Mouse (Mus musculus): ENCODE measurements around the gene Itgb2.

Itgb2 gene

GRCm38 (mm10) chr10:77587091-77587775 is 57.2 kb downstream of the Itgb2 start:
- no peak for DNase-seq (ENCODE audit: low read depth, low spot score)

GRCm38 (mm10) chr10:77588036-77588435 is 58.0 kb downstream of the Itgb2 start:
- no peak for DNase-seq (ENCODE audit: low read depth, low spot score)

GRCm38 (mm10) chr10:77589117-77589516 is 59.1 kb downstream of the Itgb2 start:
- DNase-seq (ENCODE audit: low read depth, low spot score): peak; percentile 52

- no peak for DNase-seq (ENCODE audit: low read depth, low spot score)
These were observed 59.7 kb downstream of the Itgb2 start for GRCm38 (mm10) chr10:77589749-77590148.

GRCm38 (mm10) chr10:77590812-77591211 is 60.8 kb downstream of the Itgb2 start:
- DNase-seq (ENCODE audit: low read depth, low spot score): peak; percentile 95

GRCm38 (mm10) chr10:77591546-77591945 is 61.5 kb downstream of the Itgb2 start:
- no peak for DNase-seq (ENCODE audit: low read depth, low spot score)

GRCm38 (mm10) chr10:77596060-77596459 is 66.0 kb downstream of the Itgb2 start:
- DNase-seq (ENCODE audit: low read depth, low spot score): no peak

GRCm38 (mm10) chr10:77603021-77603420 is 73.0 kb downstream of the Itgb2 start:
- peak; percentile 85 for DNase-seq (ENCODE audit: low read depth, low spot score)

- DNase-seq (ENCODE audit: low read depth, low spot score): peak; percentile 84
These were observed 74.1 kb downstream of the Itgb2 start for GRCm38 (mm10) chr10:77604111-77604510.

GRCm38 (mm10) chr10:77604958-77605357 is 74.9 kb downstream of the Itgb2 start:
- DNase-seq (ENCODE audit: low read depth, low spot score): no peak

GRCm38 (mm10) chr10:77605368-77605767 is 75.3 kb downstream of the Itgb2 start:
- DNase-seq (ENCODE audit: low read depth, low spot score): peak; percentile 87

- peak; percentile 96 for DNase-seq (ENCODE audit: low read depth, low spot score)
These were observed 76.1 kb downstream of the Itgb2 start, which contains the start of the genes Sumo3 and Gm49325 for GRCm38 (mm10) chr10:77605908-77606826. Gene Sumo3 (plus strand): TSS chr10:77606097. Gene Gm49325 (plus strand): TSS chr10:77606197.

GRCm38 (mm10) chr10:77606855-77607254 is 76.8 kb downstream of the Itgb2 start:
- DNase-seq (ENCODE audit: low read depth, low spot score): no peak

GRCm38 (mm10) chr10:77607441-77607840 is 77.4 kb downstream of the Itgb2 start:
- DNase-seq (ENCODE audit: low read depth, low spot score): peak; percentile 80

GRCm38 (mm10) chr10:77608589-77608988 is 78.5 kb downstream of the Itgb2 start:
- DNase-seq (ENCODE audit: low read depth, low spot score): no peak

GRCm38 (mm10) chr10:77610221-77610961 is 80.3 kb downstream of the Itgb2 start:
- DNase-seq (ENCODE audit: low read depth, low spot score): no peak

- DNase-seq (ENCODE audit: low read depth, low spot score): no peak
These were observed 83.4 kb downstream of the Itgb2 start for GRCm38 (mm10) chr10:77613409-77613808.
